Mouse (Mus musculus): ENCODE measurements around the gene Tnr.

Gene Tnr

DNA sequence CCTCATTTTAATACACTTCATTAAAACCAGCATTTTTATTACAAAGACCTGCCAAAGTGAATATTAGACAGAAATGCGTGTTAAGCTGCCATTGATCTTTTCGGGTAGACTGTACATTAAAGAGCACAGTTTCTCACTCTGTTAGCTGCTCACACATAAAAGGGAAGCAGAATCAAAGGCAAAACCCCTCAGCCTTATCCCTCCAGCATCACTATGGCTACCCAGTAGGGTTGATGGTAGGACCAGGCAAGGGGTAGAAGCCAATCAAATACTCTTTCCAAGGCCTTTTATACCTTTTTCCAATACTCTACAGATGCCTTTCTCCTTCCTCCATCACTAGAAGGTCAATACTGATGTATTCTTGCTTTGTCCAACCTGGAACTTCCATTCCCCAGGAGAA lies 269.0 kb downstream of the Tnr start:
- no peak for DNase-seq (ENCODE audit: extremely low read depth, low read depth)

DNA sequence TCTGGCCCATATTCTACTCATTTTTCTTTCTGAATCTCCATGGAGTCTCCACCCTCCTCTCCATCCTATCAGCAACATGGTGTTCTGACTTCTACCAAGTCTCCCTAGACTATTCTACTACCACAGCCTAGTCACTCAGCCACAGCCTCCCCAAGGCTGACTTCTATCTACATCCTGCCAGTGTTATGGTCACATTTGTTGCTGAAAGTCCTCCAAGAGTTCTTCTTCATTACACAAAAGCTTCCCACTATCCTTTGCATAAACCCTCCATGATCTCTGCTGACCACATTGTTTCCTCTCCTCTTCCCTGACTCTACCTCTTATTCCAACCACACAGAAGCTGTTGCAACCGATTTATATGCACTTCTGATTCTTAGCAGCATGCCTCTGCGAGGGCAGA lies 272.5 kb downstream of the Tnr start:
- DNase-seq (ENCODE audit: extremely low read depth, low read depth): no peak

DNA sequence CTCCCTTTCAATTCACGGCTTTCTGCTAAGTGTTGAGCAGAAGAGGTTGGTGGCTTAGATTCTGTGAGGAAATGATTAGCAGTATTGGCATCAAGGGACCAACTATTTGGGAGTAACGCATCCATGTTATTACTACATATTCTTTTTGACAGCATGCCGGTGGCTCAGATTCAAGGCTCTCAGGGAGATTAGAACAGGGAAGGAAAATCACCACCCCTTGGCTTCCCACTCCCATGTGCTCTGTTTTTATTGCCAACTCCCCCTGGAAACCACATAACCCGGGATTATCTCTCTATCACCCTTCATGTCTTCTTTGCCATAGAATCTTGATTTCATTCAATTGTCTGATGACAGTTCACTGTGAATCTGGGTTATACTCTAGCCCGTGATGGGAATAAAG lies 276.8 kb downstream of the Tnr start:
- no peak for DNase-seq (ENCODE audit: extremely low read depth, low read depth)

DNA sequence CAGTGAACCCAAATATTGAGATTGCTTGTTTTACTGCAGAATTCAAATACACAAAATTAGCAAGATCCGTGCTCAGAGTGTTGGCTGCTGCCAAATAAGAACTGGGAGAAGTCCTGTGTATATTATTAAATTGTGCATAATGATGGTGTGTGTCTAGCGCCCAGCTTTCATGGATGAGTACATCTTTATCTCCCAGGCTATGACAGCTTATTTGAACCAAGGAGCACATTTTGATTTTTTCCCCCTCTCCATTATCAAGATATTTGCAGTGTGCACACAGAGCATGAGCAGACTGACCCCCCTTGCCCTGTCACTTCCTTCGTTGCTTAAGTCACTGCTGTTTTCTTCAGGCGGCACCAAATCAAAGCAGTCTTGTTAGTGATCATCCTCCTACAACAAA lies 278.2 kb downstream of the Tnr start:
- DNase-seq (ENCODE audit: extremely low read depth, low read depth): no peak

- no peak for DNase-seq (ENCODE audit: extremely low read depth, low read depth)
These were observed 280.1 kb downstream of the Tnr start for GRCm38 (mm10) chr1:159803711-159804110.

DNA sequence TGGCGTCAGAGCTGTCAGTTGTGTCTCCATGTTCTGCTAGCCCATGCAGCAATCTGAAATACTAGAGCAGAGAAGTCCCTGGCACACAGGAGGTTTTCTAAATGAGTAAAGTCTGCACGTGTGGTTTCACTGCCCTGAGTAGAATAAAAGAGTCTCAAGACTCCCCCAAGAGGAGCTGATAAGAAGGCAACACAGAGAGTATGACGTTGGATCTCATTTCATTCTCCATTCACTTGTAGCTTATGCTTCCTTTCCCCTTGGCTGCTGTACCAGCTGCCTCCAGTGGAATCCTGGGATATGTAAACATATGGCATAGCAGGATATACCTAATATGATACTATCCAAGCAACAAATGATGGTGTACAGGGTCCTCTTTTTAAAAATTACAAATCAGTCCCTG lies 285.9 kb downstream of the Tnr start:
- no peak for DNase-seq (ENCODE audit: extremely low read depth, low read depth)

DNA sequence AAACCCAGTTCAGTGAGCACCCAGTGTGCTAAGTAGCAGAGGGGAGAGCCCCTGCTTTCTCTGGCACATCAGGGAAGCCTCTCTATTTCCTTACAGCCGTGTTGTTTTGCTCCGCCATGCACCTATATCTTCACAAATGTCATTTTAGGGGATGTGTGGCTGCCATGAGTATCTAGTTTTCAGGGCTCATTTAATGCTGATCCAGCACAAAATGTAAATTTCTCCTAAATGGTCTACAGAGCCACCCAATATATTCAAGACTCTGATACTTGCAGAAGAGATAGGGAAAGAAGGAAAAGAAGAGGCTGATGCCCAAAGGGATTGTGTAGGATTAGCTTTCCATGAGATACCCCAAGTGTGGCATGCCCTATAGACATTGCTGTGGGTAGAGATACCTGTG lies 288.2 kb downstream of the Tnr start:
- no peak for DNase-seq (ENCODE audit: extremely low read depth, low read depth)

DNA sequence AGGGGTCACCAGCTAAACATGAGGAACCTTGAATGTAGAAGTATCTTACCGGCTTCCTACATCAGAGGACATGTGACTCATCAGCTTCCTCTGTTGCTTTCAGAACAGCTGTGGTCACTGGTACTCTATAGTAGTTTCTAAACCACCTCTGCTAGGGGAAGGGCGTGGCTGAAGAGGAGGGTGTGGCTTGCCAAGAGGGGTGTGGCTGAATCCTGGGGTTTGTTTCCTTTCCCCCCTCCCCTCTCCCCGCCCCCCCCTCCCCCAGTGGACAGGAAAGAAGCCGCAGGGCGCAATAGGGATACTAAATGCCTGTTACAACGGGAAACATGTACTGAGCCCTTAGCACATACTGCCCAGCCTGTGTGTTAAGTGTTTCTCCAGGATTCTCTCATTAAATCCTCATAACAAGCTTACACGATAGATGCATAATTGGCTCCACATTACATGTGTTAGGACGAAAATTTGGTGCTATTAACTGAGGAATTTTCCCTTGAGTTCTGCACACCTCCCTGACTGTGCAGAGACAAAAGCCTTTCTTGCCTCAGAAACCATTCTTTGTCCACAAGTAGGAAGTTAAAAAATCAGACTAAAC lies 289.3 kb downstream of the Tnr start:
- no peak for DNase-seq (ENCODE audit: extremely low read depth, low read depth)

DNA sequence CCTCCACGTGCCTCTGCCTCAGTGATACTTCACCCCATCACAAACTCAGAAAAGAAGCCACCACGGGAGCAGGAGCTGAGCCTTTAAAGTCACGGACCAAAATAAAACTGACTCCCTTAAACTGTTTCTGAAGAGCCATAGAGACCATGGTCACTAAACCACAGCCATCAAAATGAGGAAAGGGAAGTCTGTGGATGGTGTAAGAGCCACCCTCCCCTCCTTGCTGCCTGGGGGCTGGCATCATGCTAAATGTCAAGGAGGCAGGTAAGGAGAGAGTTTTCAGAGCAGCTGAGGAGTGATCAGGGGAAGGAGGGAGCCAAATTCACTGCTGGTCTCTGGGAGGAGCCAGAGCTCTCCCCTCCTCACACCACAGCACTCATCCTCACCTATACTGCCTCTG lies 290.8 kb downstream of the Tnr start:
- DNase-seq (ENCODE audit: extremely low read depth, low read depth): no peak

GRCm38 (mm10) chr1:159816614-159817371 lies 293.2 kb downstream of the Tnr start:
- DNase-seq (ENCODE audit: extremely low read depth, low read depth): no peak

GRCm38 (mm10) chr1:159819511-159819910 lies 295.9 kb downstream of the Tnr start:
- no peak for DNase-seq (ENCODE audit: extremely low read depth, low read depth)

GRCm38 (mm10) chr1:159822416-159822815 lies 298.8 kb downstream of the Tnr start:
- no peak for DNase-seq (ENCODE audit: extremely low read depth, low read depth)

- DNase-seq (ENCODE audit: extremely low read depth, low read depth): no peak
These were observed 305.0 kb downstream of the Tnr start for GRCm38 (mm10) chr1:159828531-159828930.

- DNase-seq (ENCODE audit: extremely low read depth, low read depth): no peak
These were observed 309.6 kb downstream of the Tnr start for GRCm38 (mm10) chr1:159833165-159833564.

DNA sequence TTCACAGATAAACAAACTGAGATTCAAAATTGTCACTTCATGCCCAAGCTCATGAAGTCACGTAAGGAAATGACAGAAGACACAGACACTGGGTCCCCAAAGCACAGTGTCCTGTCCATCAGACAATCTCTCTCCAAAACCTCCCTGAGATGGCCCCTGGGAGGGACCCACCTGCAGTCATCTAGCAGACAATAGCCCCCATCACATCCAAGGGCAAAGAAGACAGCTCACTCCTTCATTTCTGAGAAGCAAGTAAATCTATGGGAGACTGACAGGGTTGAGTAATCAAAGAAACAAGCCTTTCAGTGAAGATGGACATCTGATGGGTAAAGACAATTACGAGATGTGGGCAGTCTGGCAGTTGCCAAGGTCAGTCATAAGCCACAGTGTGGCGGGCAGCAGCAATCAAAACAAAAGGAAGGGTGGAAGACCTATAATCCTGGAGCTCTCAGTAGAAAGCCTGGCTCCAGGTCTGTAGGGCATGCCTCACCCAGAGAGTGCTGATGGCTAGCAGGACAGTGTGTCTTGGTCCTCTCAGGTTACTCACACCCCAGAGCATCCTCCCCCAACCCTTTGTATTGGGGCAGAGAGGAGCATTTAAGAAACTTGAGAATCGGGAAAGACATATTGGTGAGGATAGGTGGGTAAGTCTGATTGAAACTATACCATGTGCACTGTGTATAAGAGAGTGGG lies 310.2 kb downstream of the Tnr start:
- DNase-seq (ENCODE audit: extremely low read depth, low read depth): no peak

GRCm38 (mm10) chr1:159835126-159835525 lies 311.6 kb downstream of the Tnr start:
- no peak for DNase-seq (ENCODE audit: extremely low read depth, low read depth)

- no peak for DNase-seq (ENCODE audit: extremely low read depth, low read depth)
These were observed 316.8 kb downstream of the Tnr start for GRCm38 (mm10) chr1:159840337-159840736.

DNA sequence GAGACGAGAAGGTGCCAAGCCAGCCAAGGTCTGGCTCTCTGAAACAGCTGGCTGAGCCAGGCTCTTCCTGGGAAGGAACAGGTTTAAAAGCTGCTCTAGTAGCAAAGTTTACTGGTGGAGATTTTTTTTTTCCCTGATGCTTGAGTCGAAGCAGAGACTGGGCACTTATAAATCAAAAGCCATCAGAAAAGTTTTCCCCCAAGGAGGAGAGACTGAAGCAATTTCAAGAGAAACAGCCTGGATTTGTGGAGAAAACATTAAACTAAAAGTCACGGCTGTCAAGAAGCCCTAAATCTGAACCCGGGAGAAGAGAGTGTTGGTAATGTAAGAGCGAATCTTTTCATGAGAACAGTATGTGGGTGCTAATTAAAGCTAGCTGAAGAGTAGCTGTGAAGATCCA lies 319.3 kb downstream of the Tnr start:
- DNase-seq (ENCODE audit: extremely low read depth, low read depth): no peak

DNA sequence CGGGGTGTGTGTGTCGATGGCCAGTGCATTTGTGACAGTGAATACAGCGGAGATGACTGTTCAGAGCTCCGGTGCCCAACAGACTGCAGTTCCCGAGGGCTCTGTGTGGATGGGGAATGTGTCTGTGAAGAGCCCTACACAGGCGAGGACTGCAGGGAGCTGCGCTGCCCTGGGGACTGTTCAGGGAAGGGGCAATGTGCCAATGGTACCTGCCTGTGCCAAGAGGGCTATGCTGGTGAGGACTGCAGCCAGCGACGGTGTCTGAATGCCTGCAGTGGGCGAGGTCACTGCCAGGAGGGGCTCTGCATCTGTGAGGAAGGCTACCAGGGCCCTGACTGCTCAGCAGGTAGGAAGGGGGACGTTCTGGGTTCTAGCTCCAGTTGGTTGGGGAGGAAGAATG lies 328.5 kb downstream of the Tnr start:
- DNase-seq (ENCODE audit: extremely low read depth, low read depth): no peak

DNA sequence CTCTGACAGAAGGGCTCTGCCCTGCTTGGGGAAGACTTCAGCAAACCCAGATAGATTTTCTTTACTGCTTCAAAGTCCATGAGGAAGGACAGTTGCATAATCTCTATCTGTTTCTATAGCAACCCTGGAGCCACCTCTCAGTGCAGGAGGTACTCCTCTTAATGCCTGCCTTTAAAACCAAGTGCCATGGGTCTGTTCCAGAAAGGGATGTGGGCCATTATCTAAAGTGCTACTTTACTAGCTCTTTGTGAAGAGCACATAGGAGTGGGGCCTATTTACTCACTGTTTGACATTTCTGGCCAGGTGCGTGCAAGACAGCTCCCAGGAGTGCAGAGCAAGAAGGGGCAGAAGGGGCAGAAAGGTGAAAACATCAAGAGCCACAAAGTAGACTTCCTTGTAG lies 330.7 kb downstream of the Tnr start:
- no peak for DNase-seq (ENCODE audit: extremely low read depth, low read depth)

DNA sequence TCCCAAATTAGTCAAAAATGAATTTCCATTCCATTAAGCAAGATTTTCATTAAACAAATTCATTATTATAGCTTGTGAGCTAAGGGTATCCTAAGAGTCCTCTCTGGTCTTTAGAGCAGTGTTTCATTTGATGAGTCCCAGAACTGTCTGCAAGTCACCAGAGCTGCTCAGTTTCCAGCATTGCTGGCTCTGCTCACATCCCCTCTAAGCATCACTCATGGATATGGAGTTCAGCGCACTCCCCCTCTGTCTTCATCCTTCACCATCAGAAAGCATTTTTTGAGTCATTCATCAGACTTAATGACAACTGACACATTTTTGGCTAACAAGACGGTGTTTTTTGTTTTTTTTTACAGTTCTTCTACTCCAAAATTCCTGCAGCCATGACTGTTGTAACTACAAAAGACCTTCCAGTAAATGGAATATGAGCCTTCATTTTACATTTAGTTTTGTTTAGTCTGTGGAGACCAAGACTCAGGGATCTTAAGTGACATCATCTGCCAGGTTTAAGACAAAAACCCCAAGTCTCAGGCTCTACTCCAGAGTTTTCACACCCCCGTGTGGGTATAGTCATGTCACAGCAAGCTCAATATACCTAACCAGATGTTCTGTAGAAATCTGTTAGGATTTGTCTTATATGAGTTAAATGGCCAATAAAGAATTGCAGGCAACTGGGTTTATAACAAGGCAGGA lies 338.4 kb downstream of the Tnr start:
- no peak for DNase-seq (ENCODE audit: extremely low read depth, low read depth)

DNA sequence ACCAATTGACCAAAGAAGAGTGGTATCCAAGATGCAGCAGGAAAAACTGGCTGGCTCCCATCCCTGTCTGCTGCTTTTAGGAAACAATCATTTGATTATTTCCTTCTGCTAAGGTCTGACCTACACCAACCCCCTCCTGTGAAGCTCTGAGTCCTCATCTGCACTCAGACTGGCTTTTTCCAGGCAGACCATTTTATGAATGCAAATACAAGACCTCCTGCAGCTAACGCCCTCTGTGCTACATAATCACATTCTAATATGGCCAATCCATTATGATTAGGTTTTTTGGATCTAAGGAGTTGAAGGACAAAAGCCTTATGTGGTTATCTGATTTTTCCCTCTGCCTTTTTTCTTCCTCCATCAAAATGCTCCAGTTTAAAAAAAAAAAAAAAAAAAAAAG lies 342.1 kb downstream of the Tnr start:
- no peak for DNase-seq (ENCODE audit: extremely low read depth, low read depth)

Data from MEL-GATA-1-ER (cell line).